Mouse (Mus musculus) kidney, embryonic 16.5 days (tissue): ENCODE results near the gene Bms1. TPM values are rescaled to one million over a fixed set of nuclear protein-coding genes. Genes with fewer than 3 reads are reported as not detected.

Experiments
- ATAC-seq: fragments of 200-750 bp; cut with Nextera tagmentation; 2 replicates; pipeline ENCODE4 v1.8.0; 2017; ENCODE audit warnings: moderate TSS enrichment; ENCODE audit not compliant: low FRiP score, low TSS enrichment
- H3K27ac ChIP-seq: fragments of 300-500 bp; sonication (generic); 2 replicates; pipeline ENCODE4 v1.5.1; 2014; ENCODE audit warnings: low read length
- H3K27me3 ChIP-seq: fragments of 300-500 bp; sonication (generic); 2 replicates; pipeline ENCODE4 v1.6.1; 2014; ENCODE audit warnings: low read length, control low read depth, mixed read lengths; ENCODE audit not compliant: insufficient read depth
- H3K36me3 ChIP-seq: fragments of 300-500 bp; sonication (generic); 2 replicates; pipeline ENCODE4 v1.6.1; 2014; ENCODE audit warnings: low read length, control low read depth, mixed read lengths; ENCODE audit not compliant: insufficient read depth
- H3K4me1 ChIP-seq: fragments of 300-500 bp; sonication (generic); 2 replicates; pipeline ENCODE4 v1.6.1; 2014; ENCODE audit warnings: low read length, control low read depth, mixed read lengths; ENCODE audit not compliant: insufficient read depth
- H3K4me2 ChIP-seq: fragments of 300-500 bp; sonication (generic); replicated peaks from 2 replicates; pipeline ENCODE4 v1.6.1; 2014; ENCODE audit warnings: low read depth, low read length
- H3K4me3 ChIP-seq: fragments of 300-500 bp; sonication (generic); 2 replicates; pipeline ENCODE4 v1.5.1; 2014; ENCODE audit warnings: mild to moderate bottlenecking, low read length
- H3K9ac ChIP-seq: fragments of 300-500 bp; sonication (generic); replicated peaks from 2 replicates; pipeline ENCODE4 v1.6.1; 2014; ENCODE audit warnings: low read length
- H3K9me3 ChIP-seq: fragments of 300-500 bp; sonication (generic); 2 replicates; pipeline ENCODE4 v1.6.1; 2016; ENCODE audit warnings: low read length, control low read depth
- WGBS: fragments of 180-500 bp; shearing (Covaris S2); extraction: QIAGEN DNeasy Blood & Tissue Kit; methylation state at CpG from one replicate; pipeline ENCODE4 v1.1.7; 2014; 5-methylcytosine and 5-hydroxymethylcytosine counted together
- microRNA-seq: library from miRNA; unstranded; fragments of <30 nt; microRNA quantifications from one replicate; pipeline ENCODE4, GENCODE M21; 2016
- polyA plus RNA-seq: library from polyadenylated mRNA; unstranded; fragments of >200 nt; fragmentation: Nextera tagmentation; extraction: Ambion mirVana; gene quantifications from 2 replicates; pipeline ENCODE4 v1.2.1, GENCODE M21; 2015

Bms1 gene
- polyA plus RNA-seq, 1 experiment from 2014 or later: 40.4 TPM

GRCm38 (mm10) chr6:118336541-118337480, 82.5 kb downstream of the Bms1 start:
- H3K27ac ChIP-seq: no peak overlapping the region
- 71% methylated on average over 14 of the region's 14 CpGs for WGBS
- no peaks in the 10 kb centered on the region for H3K36me3 ChIP-seq
- H3K4me1 ChIP-seq: no peaks in the 10 kb centered on the region
- H3K27me3 ChIP-seq: no peaks in the 10 kb centered on the region
- no peak overlapping the region for H3K4me2 ChIP-seq
- H3K9me3 ChIP-seq: no peaks in the 10 kb centered on the region
- no peak for ATAC-seq
- H3K9ac ChIP-seq: no peak overlapping the region
- no peak overlapping the region for H3K4me3 ChIP-seq

GRCm38 (mm10) chr6:118335934-118336450, 83.3 kb downstream of the Bms1 start:
- no peaks in the 10 kb centered on the region for H3K4me1 ChIP-seq
- no peak overlapping the region for H3K27ac ChIP-seq
- no peaks in the 10 kb centered on the region for H3K9me3 ChIP-seq
- no peak for ATAC-seq
- no peak overlapping the region for H3K4me3 ChIP-seq
- H3K9ac ChIP-seq: no peak overlapping the region
- no peaks in the 10 kb centered on the region for H3K36me3 ChIP-seq
- no peak overlapping the region for H3K4me2 ChIP-seq
- H3K27me3 ChIP-seq: no peaks in the 10 kb centered on the region
- WGBS: 68% methylated on average over 5 of the region's 5 CpGs

GRCm38 (mm10) chr6:118333861-118334260, 85.4 kb downstream of the Bms1 start:
- ATAC-seq: no peak
- Histone ChIP-seq H3K9ac (no peak overlapping the region), H3K4me2 (no peak overlapping the region), H3K4me1 (no peaks in the 10 kb centered on the region), H3K36me3 (no peaks in the 10 kb centered on the region), H3K27me3 (no peaks in the 10 kb centered on the region), H3K27ac (no peak overlapping the region), H3K9me3 (no peaks in the 10 kb centered on the region), H3K4me3 (no peak overlapping the region)
- 79% methylated on average over 9 of the region's 9 CpGs for WGBS

Small RNA genes lying within 50 kb of the gene (microRNA-seq; reads per million reads assigned to microRNA genes)
- not detected for gene Gm25953

Other genes with a start within 250 kb of the Bms1 start
- gene Ret, start 221.8 kb downstream of the Bms1 start, polyA plus RNA-seq: 15.1 and 16.7 TPM in 2 replicates
- gene Zfp248, start 36.1 kb upstream of the Bms1 start, polyA plus RNA-seq: 8.1 and 9.3 TPM in 2 replicates
- gene Zfp9, start 59.8 kb upstream of the Bms1 start, polyA plus RNA-seq: 7.3 and 7.4 TPM in 2 replicates
- gene Ankrd26, start 142.8 kb upstream of the Bms1 start, polyA plus RNA-seq: 15.7 and 16.1 TPM in 2 replicates